Mouse (Mus musculus) thymus, adult 2 months (tissue): ENCODE data around the gene Gm49380. TPM values are rescaled to one million over a fixed set of nuclear protein-coding genes. Genes with fewer than 3 reads are reported as not detected.

Experiments
- DNase-seq: peaks from one replicate; pipeline ENCODE4 v3.0.0; 2021
- H3K27ac ChIP-seq: fragments of 200-500 bp; 2 replicates; pipeline ENCODE4 v1.5.1; 2012; ENCODE audit warnings: low read length, control low read depth; ENCODE audit not compliant: control insufficient read depth, insufficient read depth
- H3K27me3 ChIP-seq: fragments of 200-500 bp; 2 replicates; pipeline ENCODE4 v1.6.1; 2012; ENCODE audit warnings: mild to moderate bottlenecking, low read length, moderate library complexity, mixed read lengths; ENCODE audit not compliant: control insufficient read depth, insufficient read depth
- H3K36me3 ChIP-seq: fragments of 200-500 bp; 2 replicates; pipeline ENCODE4 v1.6.1; 2012; ENCODE audit warnings: mild to moderate bottlenecking, low read length, moderate library complexity; ENCODE audit not compliant: control insufficient read depth, insufficient read depth
- H3K4me1 ChIP-seq: fragments of 200-500 bp; replicated peaks from 2 replicates; pipeline ENCODE4 v1.6.1; 2012; ENCODE audit warnings: low read length; ENCODE audit not compliant: control insufficient read depth, insufficient read depth
- H3K4me3 ChIP-seq: fragments of 200-500 bp; 2 replicates; pipeline ENCODE4 v1.5.1; 2012; ENCODE audit warnings: mild to moderate bottlenecking, low read length, control low read depth, moderate library complexity; ENCODE audit not compliant: control insufficient read depth, insufficient read depth
- CTCF ChIP-seq: fragments of 200-500 bp; IDR thresholded peaks from 2 replicates; pipeline ENCODE4 v1.5.1; 2012; ENCODE audit warnings: mild to moderate bottlenecking, control low read depth, low read length, moderate library complexity, borderline replicate concordance; ENCODE audit not compliant: control insufficient read depth, poor library complexity, insufficient read depth; ENCODE audit errors: extremely low read depth
- POLR2A ChIP-seq: fragments of 200-500 bp; IDR thresholded peaks from 2 replicates; pipeline ENCODE4 v1.6.1; 2012; ENCODE audit warnings: mild to moderate bottlenecking, low read length, control low read depth, moderate library complexity; ENCODE audit not compliant: control insufficient read depth, poor library complexity, insufficient read depth; ENCODE audit errors: extremely low read depth
- WGBS: fragments of 180-500 bp; shearing (Covaris S2); methylation state at CpG from one replicate; pipeline ENCODE4 v1.1.7; 2018; 5-methylcytosine and 5-hydroxymethylcytosine counted together
- polyA plus RNA-seq: library from polyadenylated mRNA; depleted of rRNA; stranded (reverse); fragments of >200 nt; gene quantifications from 2 replicates; pipeline ENCODE4 v1.2.3, GENCODE M21; 2012

The Gm49380 gene
- polyA plus RNA-seq, 1 experiment, result not detected

DNA sequence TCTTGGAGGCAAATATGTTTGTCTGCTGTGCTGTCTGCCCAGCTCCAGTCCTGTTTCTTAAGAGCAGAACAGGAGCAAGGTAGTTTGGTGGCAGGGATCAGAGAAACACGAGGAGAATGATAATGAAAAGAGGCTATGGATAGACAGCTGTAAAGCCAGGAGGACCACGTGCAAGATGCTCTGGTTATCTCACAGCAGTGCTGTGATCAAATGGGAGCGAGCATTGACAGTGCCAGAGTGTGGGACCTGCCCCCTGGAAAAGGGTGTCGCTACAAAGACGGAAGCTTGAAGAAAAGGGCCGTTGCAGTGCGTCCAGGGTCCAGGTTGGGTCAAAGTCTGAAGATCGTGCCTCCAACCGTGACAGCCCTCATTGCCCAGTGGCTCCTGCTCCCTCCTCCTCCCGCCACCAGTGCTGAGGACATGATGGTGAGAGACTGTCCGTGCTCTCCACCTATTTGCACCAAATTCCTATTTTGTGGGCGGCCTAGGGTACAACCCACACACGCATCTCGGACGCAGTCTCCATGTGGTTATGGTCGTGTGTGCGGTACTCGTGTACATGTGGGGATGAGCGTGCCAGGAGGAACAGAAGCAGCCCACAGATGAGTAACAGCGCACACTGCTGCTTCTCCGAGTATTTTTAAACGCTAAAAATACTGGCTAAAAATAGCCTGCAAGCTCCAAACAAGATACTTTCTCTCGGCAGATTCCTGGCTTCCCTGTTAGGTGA, 29.7 kb downstream of the Gm49380 start:
- Histone ChIP-seq H3K4me1 (peaks cover 28% of the 10 kb centered on the region), H3K36me3 (no peaks in the 10 kb centered on the region), H3K4me3 (no peak overlapping the region), H3K27ac (no peak overlapping the region), H3K27me3 (peaks cover 10% of the 10 kb centered on the region; the same call in 1 of the 2 replicates)
- 25% methylated on average over 23 of the region's 23 CpGs for WGBS
- no peak for DNase-seq
- TF ChIP-seq CTCF (no peak), POLR2A (no peak)

GRCm38 (mm10) chr9:44082266-44082665, 31.0 kb downstream of the Gm49380 start:
- no peak for DNase-seq
- peaks cover 19% of the 10 kb centered on the region for H3K4me1 ChIP-seq

GRCm38 (mm10) chr9:44081581-44081980, 31.7 kb downstream of the Gm49380 start:
- DNase-seq, result no peak
- H3K4me3 ChIP-seq, result no peak overlapping the region
- TF ChIP-seq POLR2A, result no peak
- no peak for TF ChIP-seq CTCF
- no peak overlapping the region for H3K27ac ChIP-seq
- peaks cover 10% of the 10 kb centered on the region; the same call in 1 of the 2 replicates for H3K27me3 ChIP-seq
- 87% methylated on average over 5 of the region's 5 CpGs for WGBS
- H3K36me3 ChIP-seq, result no peaks in the 10 kb centered on the region
- H3K4me1 ChIP-seq, result peaks cover 19% of the 10 kb centered on the region

More at GRCm38 (mm10) chr9:44082266-44082665, 31.0 kb downstream of the Gm49380 start:
- Histone ChIP-seq H3K27ac (no peak overlapping the region), H3K4me3 (no peak overlapping the region), H3K27me3 (peaks cover 10% of the 10 kb centered on the region; the same call in 1 of the 2 replicates), H3K36me3 (no peaks in the 10 kb centered on the region)
- TF ChIP-seq POLR2A, result no peak
- TF ChIP-seq CTCF, result no peak
- 97% methylated on average over 5 of the region's 5 CpGs for WGBS

DNA sequence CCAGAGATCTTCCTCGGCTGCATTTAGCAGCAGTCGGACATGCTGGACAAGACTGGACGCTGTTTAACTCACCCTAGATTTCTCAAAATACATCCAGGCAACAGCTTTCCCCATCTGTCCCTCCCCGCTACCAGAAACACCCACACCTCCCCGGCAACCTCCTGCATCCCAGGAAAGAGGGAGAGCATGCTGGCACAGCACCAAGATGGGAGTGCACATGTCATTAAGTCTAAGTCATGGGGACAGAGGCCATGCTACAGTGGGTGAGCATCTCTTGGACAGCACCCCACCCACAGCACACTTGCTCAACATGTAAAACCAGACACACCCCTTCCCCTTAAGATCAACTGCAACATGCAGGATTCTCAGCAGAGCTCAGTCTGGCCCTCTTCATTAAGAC, 32.3 kb downstream of the Gm49380 start:
- TF ChIP-seq CTCF, result no peak
- TF ChIP-seq POLR2A, result no peak
- DNase-seq, result no peak
- peaks cover 10% of the 10 kb centered on the region; the same call in 1 of the 2 replicates for H3K27me3 ChIP-seq
- no peak overlapping the region for H3K27ac ChIP-seq
- 94% methylated on average over 5 of the region's 5 CpGs for WGBS
- H3K4me1 ChIP-seq, result peaks cover 19% of the 10 kb centered on the region
- no peaks in the 10 kb centered on the region for H3K36me3 ChIP-seq
- no peak overlapping the region for H3K4me3 ChIP-seq

DNA sequence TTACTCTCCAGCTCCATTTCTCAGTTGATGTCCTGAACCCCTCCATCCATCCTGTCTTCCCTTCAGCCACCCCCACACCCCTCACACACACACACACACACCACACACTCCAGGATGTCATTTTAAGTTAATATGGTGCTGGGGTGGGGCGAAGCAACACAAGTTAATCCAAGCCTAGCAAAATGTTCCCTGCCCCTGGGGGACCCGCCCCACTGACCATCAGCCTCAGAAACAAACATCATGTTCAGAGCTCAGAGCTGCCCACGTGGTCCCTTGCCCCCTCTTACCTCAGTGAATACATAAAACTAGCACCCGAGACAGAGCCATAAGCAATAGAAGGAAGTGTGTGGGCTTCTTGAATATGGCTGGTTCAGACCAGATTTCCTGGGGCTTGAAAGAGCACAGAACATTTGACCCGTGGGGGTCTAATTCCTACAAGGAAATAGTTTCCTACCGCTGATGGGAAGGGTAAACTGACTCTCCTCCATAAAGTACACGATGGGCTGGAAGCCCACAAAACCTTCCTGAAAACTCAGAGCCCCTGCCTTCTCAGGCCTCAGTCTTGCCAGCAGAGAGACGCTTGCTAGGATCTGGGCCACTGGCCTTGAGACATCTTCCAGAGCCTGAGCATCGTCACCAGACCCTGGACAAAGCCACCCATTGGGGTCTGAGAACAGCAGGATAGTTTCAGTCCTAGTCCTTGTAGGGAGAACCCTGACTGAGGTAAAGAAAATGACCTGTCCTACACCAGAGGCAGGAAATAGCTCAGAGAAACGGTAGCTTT, 33.1 kb downstream of the Gm49380 start:
- no peak for DNase-seq
- Histone ChIP-seq H3K4me1 (peaks cover 17% of the 10 kb centered on the region), H3K27ac (no peak overlapping the region)

DNA sequence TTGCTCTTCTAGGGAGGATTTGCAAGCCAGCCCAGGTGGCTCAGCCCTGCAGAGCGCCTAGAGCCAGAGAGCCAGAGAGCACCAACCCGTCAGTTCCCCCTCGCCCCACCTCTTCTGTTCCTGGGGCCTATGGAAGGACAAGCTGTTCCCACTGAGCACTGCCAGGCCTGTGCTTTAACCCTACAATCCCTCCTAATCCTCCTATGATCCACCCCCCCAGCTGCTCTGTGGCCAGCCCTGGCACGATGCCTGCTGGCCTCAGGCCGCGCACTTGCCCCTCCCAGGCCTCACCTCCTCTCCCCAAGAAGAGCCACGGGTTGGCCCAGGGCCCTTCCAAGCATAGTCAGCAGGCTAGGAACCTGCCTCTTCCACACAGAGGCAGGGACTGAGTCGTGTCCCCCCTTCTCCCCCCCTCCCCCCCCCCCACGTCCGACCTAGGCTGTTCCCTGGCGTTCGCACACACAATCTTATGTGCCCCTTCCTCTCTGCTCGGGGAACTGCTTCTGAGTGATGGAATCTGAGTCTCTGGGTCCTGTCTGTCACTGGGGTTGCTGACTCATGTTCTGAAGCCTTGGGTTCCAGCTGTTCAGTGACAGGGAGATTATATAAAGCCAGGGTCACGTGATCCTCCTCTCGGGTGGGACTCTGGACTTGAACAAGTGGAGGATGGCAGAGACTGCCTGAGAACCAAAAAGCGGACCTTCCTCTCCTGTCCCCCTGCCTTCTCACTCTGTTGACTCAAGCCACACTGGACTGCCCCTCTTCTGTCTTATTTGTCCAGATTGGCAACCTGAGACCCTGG, 34.1 kb downstream of the Gm49380 start:
- Histone ChIP-seq H3K36me3 (no peaks in the 10 kb centered on the region), H3K4me3 (no peak overlapping the region), H3K4me1 (peaks cover 9% of the 10 kb centered on the region), H3K27me3 (peaks cover 8% of the 10 kb centered on the region; the same call in 1 of the 2 replicates), H3K27ac (no peak overlapping the region)
- 46% methylated on average over 16 of the region's 16 CpGs for WGBS
- TF ChIP-seq CTCF, result no peak
- no peak for TF ChIP-seq POLR2A
- no peak for DNase-seq

More for the DNA sequence above, 33.1 kb downstream of the Gm49380 start:
- no peak overlapping the region for H3K4me3 ChIP-seq
- H3K27me3 ChIP-seq, result peaks cover 10% of the 10 kb centered on the region; the same call in 1 of the 2 replicates
- TF ChIP-seq CTCF (no peak), POLR2A (no peak)
- WGBS, result 61% methylated on average over 10 of the region's 10 CpGs
- H3K36me3 ChIP-seq, result no peaks in the 10 kb centered on the region
